Mouse (Mus musculus) lung, adult 2 months (tissue): Measurements from ENCODE around the gene Tbck.

Source experiments
- CTCF ChIP-seq: fragments of 200-500 bp; IDR thresholded peaks from 2 replicates; pipeline ENCODE4 v1.5.1; 2011; ENCODE audit warnings: mild to moderate bottlenecking, low read length, control low read depth; ENCODE audit not compliant: insufficient read depth
- POLR2A ChIP-seq: fragments of 200-500 bp; IDR thresholded peaks from 2 replicates; pipeline ENCODE4 v1.6.1; 2011; ENCODE audit warnings: low read depth, mild to moderate bottlenecking, control low read depth, low read length, borderline replicate concordance; ENCODE audit errors: extremely low read depth

DNA sequence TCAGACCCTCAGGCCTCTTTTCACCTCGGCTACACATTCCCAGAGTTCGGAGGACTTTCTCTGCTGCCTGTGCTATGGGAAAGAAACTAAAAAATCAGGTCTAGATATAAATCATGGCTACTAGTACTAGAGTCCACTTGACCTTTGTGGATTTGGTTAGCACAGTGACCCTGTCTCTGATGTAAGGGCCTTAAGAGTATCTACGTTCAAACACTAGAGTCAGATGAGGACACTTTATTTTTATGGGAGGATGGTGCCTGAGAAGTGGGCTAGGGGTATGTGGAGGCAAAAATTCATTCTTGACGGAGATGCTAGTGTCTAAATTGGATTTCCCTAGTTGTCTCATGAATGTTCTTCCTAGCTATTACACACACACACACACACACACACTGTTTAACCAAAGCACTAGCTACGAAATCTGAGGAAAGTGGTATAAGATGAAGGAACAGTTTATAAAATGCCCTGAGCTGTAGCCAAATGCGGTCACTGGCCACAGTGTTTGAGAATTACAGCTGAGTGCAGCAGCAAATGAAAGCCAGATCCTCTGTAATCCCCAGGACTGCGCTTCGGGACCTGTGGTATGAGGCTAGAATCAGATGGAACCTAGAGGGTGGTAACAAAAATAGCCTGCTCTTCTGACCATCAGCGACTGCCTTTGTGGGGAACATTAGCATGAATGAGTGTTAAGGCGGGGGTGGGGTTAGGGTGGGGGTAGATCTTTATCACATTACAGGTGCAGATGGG, 193.2 kb downstream of the Tbck start:
- no peak for TF ChIP-seq POLR2A
- no peak for TF ChIP-seq CTCF
